Mouse (Mus musculus) thymus, postnatal 36 days (tissue): Measurements from ENCODE around the gene Exoc4.
A peak's percentile ranks its signal among the peaks of the same experiment; 100 is the strongest.

Source experiments
- DNase-seq, 2 experiments: peaks; one replicate each; pipeline ENCODE4 v3.0.0; 2022; ENCODE audit warnings: mixed read lengths in 2 of 2

Exoc4 gene

DNA sequence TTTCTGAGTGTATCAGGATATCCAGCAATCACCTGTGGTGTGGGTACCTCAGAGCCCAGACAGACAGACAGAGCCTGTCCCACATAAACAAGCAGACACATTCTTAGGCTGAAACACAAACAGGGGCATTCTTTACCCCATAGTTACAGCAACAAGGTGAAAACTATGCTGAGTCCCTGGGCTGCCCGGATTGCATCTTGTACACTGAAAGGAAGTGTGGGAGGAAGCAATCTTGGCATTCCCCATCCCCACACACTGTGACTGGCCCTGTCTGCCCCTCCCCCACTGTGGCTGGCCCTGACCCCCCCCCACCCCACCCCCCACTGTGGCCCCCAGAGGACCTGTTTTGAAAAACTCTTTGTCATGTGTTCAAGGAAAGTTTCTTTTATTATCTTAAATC is 623.3 kb downstream of the Exoc4 start:
- no peak for DNase-seq

DNA sequence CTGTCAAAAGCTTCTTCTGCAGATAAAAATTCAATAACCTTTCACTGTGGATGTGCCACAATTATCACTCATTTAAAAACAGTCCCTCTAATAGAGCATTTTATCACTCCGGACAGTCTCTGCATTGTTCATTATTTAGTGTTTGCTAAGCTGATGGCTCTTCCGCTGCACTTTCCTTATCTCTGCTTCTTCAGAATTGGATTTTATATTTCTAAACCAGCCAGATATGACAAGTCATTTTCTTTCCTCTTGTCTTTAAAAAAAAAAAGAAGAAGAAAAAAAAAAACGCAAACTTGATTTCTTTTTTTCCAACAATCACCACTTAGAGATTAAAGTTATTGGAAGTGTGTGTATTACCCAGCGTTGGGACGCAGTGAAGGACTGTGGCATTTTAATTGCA is 624.1 kb downstream of the Exoc4 start:
- no peak for DNase-seq

DNA sequence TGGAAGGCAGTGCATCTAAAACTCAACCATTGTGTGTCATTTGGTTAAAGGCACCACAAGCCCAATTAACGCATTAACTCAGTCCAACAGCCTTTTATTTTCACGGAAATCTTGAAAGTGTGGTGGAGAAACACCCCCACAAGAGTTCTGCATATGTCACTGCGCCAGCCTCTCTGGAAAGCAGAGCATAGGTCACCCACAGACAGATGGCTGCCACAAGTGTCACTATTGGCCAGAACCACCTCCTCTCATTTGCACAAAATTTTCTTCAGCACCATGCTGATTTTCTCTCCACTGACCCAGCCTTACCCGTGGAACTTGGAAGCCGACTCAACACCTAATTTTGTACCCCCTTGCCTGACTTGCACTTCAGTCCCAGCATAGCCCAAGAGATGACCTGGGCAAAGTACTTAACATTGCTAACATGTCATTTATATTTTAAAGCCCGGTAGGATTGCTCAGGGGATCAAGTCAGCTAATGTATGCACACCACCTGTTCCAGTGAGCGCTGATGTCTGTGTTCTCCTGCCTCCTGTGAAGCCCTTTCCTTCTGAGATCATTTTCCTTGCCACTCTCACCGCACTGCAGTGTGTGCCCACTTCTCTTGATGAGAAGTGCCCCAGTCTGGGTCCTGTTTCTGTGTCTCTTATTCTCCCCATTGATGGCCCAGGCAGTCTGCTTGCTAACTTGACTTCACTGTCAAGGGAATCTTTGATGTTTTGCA is 625.6 kb downstream of the Exoc4 start:
- no peak for DNase-seq

- no peak for DNase-seq
These were observed 635.3 kb downstream of the Exoc4 start for GRCm38 (mm10) chr6:33884141-33884683.

- no peak for DNase-seq
These were observed 638.1 kb downstream of the Exoc4 start for GRCm38 (mm10) chr6:33886941-33887340.

GRCm38 (mm10) chr6:33890926-33891325 is 642.0 kb downstream of the Exoc4 start:
- no peak for DNase-seq

DNA sequence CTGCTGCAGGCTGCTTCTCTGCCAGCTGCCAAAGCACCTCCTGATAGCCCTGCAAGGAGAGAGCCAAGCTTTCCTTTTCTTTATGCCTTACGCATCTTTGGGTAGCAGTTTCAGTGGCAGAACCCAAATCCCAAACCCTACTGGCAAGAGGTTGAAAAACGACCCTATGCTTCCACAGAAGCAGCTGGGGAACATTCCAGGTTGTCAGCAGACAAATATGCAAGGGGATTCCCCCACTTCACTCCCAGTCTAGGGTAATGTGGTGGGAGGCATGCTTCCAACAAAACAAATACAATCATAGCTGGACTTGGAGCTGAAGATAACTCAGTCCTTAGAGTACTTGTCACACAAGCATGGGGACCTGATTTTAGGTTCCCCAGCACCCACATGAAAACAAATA is 643.3 kb downstream of the Exoc4 start:
- DNase-seq = no peak

DNA sequence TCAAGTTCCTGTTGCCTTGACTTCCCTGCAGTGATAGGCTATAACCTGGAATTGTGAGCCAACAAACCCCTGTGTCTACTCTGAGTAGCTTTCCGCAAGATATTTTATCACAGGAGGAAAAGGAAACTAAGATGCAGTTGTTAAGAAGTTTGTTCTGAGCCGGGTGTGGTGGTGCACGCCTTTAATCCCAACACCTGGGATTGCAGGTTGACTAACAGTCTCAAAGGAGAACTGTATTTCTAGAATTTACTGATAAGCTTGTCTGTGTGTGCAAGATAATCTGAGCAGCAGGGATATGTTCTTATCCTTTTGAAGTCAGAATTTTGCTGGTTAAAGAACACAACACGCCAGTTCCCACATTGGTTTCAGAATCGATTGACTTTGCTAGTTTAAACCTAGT is 651.1 kb downstream of the Exoc4 start:
- DNase-seq = no peak

DNA sequence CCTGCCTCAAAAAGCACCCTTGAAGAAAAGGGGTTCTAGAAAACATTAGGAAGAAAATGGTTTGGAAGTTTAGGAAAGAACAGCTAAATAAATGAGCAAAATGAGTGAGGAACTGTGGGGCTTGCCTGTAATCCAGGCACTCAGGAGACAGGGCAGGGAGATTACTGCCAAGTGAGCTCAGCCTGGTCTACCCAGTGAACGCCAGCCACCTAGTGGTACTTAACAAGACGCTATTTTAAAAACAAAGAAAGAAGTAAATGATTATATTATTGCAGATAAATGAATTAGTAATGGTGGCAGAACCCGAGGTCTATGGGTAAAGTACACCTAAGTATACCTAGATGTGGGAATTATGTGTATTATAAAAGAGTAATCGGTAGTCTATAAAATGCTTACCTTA is 651.7 kb downstream of the Exoc4 start:
- DNase-seq = no peak

- no peak for DNase-seq
These were observed 656.2 kb downstream of the Exoc4 start for GRCm38 (mm10) chr6:33905099-33905498.

- DNase-seq = no peak
These were observed 661.8 kb downstream of the Exoc4 start for GRCm38 (mm10) chr6:33910671-33911070.

DNA sequence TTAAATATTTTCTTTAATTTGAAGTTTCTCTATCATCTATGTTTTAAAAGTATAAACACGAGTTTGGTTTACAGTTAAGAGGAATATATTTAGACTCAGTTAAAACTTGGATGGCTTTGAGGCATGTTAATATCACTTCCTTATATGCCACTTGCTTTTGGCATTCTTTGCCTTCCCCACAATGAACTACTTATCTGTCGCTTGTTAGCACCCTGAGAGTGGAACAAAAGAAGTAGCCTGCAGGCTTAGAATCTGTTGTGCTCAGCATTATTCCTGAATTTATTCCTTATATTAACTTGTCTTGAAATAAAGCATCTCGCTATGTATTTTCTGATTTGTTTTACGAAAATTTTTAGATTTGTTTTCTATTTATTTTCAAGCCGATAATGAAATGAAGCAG is 664.2 kb downstream of the Exoc4 start:
- DNase-seq = no peak

- no peak for DNase-seq
These were observed 664.6 kb downstream of the Exoc4 start for GRCm38 (mm10) chr6:33913486-33913885.

DNA sequence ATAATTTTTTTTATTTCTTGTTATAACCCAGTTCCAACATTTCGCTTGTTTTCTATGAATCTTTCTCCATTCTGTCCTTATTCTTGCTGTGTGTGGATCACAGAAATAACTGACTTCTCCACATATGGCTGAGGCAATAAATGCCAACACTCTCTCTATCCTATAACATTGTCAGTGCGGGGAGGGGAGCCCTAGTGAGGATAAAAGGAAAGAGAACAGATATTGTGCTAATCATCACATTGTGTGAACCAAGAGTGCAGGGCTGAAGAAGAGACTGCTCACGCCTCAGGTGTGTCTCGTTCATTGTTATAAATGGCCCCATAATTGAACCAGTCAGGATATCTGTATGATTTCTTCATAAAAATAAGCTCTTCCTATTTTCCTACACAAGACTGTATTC is 665.1 kb downstream of the Exoc4 start:
- DNase-seq = no peak

DNA sequence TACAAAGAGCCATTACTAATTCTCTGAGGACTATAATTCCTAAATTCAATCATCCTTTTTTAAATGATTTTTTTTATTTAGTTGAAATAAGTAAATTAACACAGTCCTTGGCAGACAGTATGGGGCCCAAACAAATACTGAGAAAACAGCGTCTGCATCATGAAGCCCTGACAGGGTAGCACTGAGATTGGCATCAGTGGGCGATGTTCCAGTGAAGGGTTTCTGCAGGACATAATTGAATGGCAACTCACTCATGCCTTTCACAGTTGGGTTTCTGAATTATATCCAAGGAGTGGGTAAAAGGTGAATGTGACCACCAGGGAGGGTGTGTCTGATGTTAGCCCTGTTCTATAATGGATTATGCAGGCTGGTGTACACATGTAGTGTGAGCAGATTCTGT is 674.7 kb downstream of the Exoc4 start:
- no peak for DNase-seq

GRCm38 (mm10) chr6:33924888-33925287 is 676.0 kb downstream of the Exoc4 start:
- DNase-seq = no peak

DNA sequence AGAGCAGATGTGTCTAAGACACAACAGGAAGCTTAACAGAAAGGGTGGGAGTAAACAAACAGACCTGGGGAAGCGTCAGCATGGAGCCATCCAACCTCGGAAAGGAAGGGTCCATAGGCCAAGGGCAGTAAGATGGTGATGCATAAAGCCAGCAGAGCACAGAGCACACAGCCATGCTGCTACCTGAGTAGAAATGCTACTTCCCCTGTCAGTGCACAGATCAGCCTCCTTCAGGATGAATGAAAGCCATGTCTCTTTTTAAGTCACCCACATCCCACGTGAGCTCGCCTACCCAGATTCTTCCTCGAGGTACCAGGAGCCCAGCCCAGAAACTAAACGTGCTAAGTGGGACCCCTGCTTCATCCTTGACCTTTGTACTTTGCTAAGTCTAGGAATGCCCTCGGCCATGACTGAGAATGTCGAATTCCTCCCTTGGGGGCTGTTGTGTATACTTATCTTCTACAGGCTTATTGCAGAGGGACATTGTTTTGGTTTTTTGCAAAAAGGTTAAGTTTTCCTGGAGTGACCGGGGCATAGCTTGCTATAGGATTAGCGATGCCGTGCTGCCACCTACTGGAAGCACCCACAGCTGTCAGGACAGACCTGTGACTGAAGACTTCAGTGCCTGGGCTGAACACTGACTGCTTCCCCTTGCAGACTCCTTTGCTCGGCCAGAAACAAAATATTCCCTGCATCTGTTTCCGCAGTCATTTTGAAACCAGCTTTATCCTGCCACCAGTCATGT is 680.6 kb downstream of the Exoc4 start:
- DNase-seq = peak; percentile 80 to 81

DNA sequence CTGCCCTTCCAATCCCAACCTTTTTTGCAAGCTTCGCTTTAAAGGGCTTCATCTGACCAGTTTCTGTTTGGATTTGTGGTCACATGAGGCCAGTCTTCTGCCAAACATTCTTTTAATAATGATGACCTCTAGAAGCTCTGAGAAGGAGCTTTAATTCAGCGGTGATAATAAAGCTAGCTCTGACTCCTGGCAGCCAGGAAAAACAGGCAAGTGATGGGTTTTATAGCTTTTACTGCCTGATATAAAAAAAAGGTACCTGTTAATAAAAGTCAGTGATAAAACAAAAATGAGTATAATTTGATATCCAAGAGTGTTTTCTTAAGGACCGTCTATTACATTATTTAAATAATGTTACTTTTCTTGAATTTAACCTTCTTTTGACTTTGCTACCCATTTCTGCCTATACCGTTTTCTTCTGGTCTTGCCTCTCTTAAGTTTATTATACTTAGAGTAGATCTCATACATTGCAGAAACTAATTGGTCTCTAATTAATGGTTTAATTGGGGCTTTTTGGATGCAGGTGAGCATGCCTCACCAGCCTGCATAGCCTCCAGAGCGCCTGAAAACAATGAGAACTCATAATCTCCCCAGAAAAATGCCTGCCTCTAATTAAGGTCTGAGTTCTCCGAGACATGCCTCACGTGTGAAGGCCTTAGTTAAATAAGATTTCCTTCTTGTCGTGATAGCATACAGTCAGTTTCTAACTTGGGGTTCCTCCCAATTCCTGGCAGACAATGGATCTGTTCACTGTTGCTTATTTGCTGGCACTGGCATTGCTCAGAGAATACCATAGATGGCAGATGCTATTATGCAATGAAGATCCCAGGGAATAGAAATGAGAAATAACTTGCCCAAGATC is 681.4 kb downstream of the Exoc4 start:
- no peak for DNase-seq

GRCm38 (mm10) chr6:33937906-33938305 is 689.0 kb downstream of the Exoc4 start:
- DNase-seq = no peak

GRCm38 (mm10) chr6:33939169-33939568 is 690.3 kb downstream of the Exoc4 start:
- no peak for DNase-seq

DNA sequence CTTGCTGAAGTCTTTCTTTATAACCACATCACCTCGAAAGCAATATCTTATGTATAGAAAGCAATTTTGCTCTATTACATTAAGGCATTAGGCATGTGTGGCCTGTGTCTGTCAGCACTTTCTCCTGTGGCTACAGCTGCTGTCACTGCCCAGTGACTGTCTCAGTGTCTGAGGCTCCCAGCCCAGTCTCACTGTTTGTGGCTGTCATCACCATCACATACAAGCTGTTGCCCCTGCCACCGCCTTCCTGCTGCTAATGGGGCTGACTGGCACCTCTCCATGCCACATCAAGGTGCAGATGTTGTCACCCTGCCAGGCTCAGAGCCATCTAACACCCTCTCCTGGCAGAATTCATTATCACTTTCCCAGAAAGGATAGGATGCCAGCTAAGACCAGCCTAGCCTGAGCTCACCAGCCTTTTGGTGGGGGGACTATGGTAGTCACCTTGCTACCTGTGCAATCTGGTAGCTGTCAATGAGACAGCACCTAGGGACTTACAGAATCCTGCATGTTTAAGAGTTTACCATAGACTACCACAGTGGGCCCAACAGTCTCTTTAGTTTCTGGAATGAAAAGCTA is 698.1 kb downstream of the Exoc4 start:
- DNase-seq = peak; percentile 14 to 39

- DNase-seq = peak in 1 of 2 experiments; percentile 10
These were observed 701.2 kb downstream of the Exoc4 start for GRCm38 (mm10) chr6:33950113-33950512.

DNA sequence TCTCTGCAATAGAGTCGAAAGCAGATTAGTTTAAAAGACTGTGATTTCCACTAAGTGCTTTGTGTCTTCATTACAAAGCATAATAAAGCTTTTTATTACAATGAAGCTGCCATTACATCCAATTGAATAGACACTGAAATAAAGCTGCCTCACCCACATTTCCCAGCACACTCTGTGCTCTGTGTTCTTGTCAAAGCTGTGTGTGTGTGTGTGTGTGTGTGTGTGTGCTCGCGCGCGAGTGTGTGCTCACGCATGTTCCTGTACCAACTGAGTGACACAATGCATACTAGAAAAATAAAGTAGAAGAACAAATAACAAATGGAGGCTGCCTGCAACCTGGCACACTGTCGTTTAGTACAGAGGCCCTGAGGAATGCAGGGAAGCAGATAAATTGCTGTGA is 706.6 kb downstream of the Exoc4 start:
- no peak for DNase-seq
